Mouse (Mus musculus): Measurements from ENCODE around the gene Fam71f1. TPM values are rescaled to one million over a fixed set of nuclear protein-coding genes. Genes with fewer than 3 reads are reported as not detected.

Gene Fam71f1
- polyA plus RNA-seq (2012; rRNA removed; ENCODE audit: low replicate concordance): not detected in 2 replicates

DNA sequence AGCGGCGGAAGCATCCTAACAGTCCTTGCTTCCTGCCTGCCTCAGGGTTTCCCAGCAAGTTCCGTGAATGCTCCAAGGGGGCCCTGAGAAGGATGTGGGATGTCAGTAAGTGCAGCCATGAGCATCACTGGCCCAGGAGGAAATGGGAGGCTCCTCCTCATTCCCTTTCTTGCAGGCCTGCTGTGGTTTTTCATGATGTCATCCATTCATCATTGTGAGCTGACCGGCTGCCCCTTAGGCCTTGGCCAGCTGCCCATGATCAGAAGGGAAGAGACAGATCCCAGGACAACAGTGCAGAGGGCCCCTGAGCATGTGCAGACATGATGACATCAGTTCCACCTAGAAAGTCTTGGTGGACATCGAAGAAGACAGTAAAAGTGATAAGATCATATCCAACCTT is at the start of gene Fam71f1:
Fam71f1 (plus strand) TSS at position 262 of the 400 bp plus-strand sequence.

DNA sequence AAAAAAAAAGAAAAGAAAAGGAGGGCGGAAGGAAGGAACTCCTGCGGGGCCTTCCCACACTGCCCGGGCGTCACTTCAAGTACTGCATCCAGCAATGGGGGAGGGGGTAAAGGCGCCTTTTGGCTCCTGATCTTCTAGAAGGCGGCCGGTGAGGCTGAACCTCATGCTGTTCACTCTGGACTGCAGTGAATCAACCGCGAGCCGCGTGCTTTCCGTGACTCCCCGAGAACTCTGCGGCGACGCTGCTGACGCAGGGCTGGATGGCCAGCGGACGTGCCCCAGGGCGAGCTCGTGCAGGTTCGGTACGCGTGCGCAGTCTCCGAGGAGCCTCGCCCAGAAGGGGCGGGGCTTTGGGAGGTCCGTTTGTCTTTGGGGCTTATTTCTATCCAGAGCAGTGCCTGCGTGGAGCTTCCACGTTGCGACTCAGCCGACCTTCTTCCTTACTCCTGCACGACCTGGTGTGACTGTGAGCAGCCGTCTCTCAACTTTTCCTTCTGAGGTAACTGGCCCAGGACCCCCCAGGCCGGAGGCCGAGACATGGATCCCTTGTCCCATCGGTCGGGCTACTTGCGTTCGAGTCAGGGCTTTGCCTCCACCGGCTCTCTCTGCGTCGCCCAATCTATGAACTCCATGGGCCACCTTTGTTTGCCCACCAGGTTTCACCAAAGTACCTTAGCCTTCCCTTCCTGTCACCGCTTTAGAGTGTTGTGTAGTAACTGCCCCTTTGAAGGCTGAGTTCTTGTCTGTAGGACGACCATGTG is 46.4 kb upstream of the Fam71f1 start, which contains the start of gene Hilpda:
Hilpda (plus strand) TSS at position 177 of the 761 bp plus-strand sequence.

DNA sequence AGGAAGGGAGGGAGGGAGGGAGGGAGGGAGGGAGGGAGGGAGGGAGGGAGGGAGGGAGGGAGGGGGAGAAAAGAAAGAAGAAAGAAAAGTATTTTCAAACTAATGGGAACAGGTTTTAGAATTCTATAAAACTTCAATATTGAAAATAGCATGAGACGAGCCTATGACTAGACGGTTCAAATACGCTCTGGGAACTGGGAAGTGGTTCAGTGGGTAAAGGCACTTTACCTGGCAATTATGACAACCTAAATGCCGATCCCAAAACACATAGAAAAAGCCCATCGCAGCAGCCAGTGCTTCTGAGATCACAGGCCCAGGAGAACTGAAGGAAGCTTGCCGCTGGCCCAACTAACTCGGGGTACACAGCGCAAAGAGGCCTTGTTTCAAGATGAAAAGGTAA is 39.6 kb upstream of the Fam71f1 start, which contains the start of gene Fam71f2:
Fam71f2 (plus strand) TSS at position 301 of the 400 bp plus-strand sequence.

DNA sequence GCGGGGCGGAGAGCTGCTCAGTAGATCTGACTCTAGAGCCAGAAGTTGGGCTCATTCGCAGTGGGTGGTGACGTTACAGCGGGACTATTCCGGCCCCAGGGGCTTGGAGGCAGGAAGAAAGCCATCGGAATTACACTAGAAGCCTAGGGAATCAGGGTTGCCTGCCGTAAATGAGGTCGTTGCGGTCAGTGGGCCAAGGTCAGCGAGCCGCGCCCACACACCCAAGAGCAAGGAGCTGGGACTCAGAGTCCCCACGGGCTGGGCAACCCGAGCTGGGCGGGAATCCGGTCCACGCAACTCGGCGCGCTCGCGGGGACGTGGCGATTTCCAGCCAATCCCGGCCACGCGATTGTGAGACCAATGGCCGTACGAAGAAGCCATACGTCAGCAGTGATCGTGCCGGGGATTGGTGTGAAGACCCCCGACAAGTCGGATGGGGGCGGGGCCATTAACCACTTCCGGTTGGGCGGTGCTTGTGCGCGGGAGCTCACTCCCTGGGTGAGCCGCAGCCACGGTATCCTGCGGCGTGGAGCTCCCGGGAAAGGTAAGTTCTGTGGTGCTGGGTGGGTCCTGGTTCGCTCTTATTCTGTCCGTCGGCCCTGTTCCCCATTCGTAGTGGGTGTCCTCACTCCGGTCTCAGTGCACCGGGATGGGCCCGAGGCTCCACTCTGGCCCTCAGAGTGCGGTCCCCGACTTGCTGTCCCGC is 28.9 kb downstream of the Fam71f1 start, which contains the start of gene Calu:
Calu (plus strand) TSS at position 405 of the 706 bp plus-strand sequence.

Other genes starting within 250 kb of the Fam71f1 start
- 0.45 and 1.3 TPM in 2 replicates for gene Rbm28, start 154.1 kb upstream of the Fam71f1 start, polyA plus RNA-seq (2012; rRNA removed; ENCODE audit: low replicate concordance)
- 0.23 and 0.31 TPM in 2 replicates for gene Prrt4, start 139.6 kb upstream of the Fam71f1 start, polyA plus RNA-seq (2012; rRNA removed; ENCODE audit: low replicate concordance)
- 21.2 and 36.2 TPM in 2 replicates for gene Impdh1, start 102.8 kb upstream of the Fam71f1 start, polyA plus RNA-seq (2012; rRNA removed; ENCODE audit: low replicate concordance)
- 5.1 and 22.3 TPM in 2 replicates for gene Hilpda, start 46.7 kb upstream of the Fam71f1 start, polyA plus RNA-seq (2012; rRNA removed; ENCODE audit: low replicate concordance)
- gene Fam71f2, start 39.5 kb upstream of the Fam71f1 start, polyA plus RNA-seq (2012; rRNA removed; ENCODE audit: low replicate concordance): 0.39 and 0.56 TPM in 2 replicates
- gene Calu, start 28.9 kb downstream of the Fam71f1 start, polyA plus RNA-seq (2012; rRNA removed; ENCODE audit: low replicate concordance): 13.7 and 14.7 TPM in 2 replicates
- gene Opn1sw, start 69.3 kb downstream of the Fam71f1 start, polyA plus RNA-seq (2012; rRNA removed; ENCODE audit: low replicate concordance): not detected in 2 replicates
- gene Ccdc136, start 77.2 kb downstream of the Fam71f1 start, polyA plus RNA-seq (2012; rRNA removed; ENCODE audit: low replicate concordance): 1.00 and 2.3 TPM in 2 replicates
- 4.8 and 9.1 TPM in 2 replicates for gene Flnc, start 114.1 kb downstream of the Fam71f1 start, polyA plus RNA-seq (2012; rRNA removed; ENCODE audit: low replicate concordance)
- gene Atp6v1f, start 148.6 kb downstream of the Fam71f1 start, polyA plus RNA-seq (2012; rRNA removed; ENCODE audit: low replicate concordance): 203 and 282 TPM in 2 replicates
- gene Atp6v1fnb, start 152.3 kb downstream of the Fam71f1 start, polyA plus RNA-seq (2012; rRNA removed; ENCODE audit: low replicate concordance): not detected in 2 replicates
- gene Kcp, start 188.8 kb downstream of the Fam71f1 start, polyA plus RNA-seq (2012; rRNA removed; ENCODE audit: low replicate concordance): 5.0 and 7.2 TPM in 2 replicates
- gene Irf5, start 207.5 kb downstream of the Fam71f1 start, polyA plus RNA-seq (2012; rRNA removed; ENCODE audit: low replicate concordance): 11.5 and 15.4 TPM in 2 replicates

Data from duodenum, adult 2 months (tissue).